15 mouse cellular contexts compared by ENCODE assay signal in the genomic region with DNA sequence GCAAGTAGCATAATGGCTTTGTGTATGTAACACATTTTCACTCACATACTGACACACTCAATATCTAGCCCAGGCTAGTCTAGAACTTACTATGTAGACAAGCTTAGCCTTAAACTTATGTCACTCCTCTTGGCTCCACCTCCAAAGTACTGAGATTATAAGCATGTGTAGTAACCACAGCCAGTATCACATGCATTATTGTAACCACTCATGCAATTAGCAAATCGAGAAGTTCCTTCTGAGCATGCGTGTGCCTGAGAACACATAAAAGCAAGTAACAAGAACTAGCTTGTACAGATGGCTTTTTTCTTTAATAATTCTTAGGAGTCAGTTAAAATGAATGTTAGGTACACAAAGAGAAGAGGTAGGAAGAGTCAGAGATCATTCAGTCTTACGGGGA.
"Had no signal": no experiment of that assay in that cellular context is flagged by ENCODE, and none has a peak within 500 bp of the region (broad histone marks: within the 10 kb centered on the region; RNA-seq: fewer than 3 reads in every experiment).

No protein-coding gene starts in this region.

- H3K27me3 ChIP-seq: limb, embryonic 15.5 days; liver, embryonic 12.5 days; lung, embryonic 15.5 days had no signal

- ATAC-seq: intestine, embryonic 16.5 days; liver, embryonic 12.5 days; midbrain, embryonic 16.5 days had no signal

- H3K4me1 ChIP-seq: limb, embryonic 15.5 days; midbrain, embryonic 12.5 days had no signal

- H3K27ac ChIP-seq: left cerebral cortex, adult 2 months; limb, embryonic 15.5 days; liver, embryonic 12.5 days; lung, embryonic 15.5 days; midbrain, embryonic 12.5 days; stomach, postnatal 0 days had no signal

- H3K36me3 ChIP-seq: limb, embryonic 15.5 days; liver, embryonic 12.5 days; lung, embryonic 15.5 days; midbrain, embryonic 12.5 days had no signal

- H3K9me3 ChIP-seq: limb, embryonic 15.5 days; liver, embryonic 12.5 days; lung, embryonic 15.5 days; midbrain, embryonic 12.5 days had no signal

- DNase-seq: kidney, adult 8-10 months; kidney, postnatal 25 days; lung, postnatal 4 days; right cerebral cortex, adult 18-20 months; right cerebral cortex, postnatal 25 days; thymus, adult 18-20 months; thymus, postnatal 14 days had no signal

- H3K9ac ChIP-seq: limb, embryonic 15.5 days; liver, embryonic 12.5 days; lung, embryonic 15.5 days; midbrain, embryonic 12.5 days had no signal

- H3K4me3 ChIP-seq: left cerebral cortex, adult 2 months; limb, embryonic 15.5 days; liver, embryonic 12.5 days; lung, embryonic 15.5 days; midbrain, embryonic 12.5 days had no signal

- H3K4me2 ChIP-seq: limb, embryonic 15.5 days; liver, embryonic 12.5 days; lung, embryonic 15.5 days; midbrain, embryonic 12.5 days had no signal
